Mouse (Mus musculus): ENCODE measurements around the gene Gm1110.
"Not testable (repeated sequence)": the region's sequence is repeated elsewhere in the genome, so short reads cannot be mapped to it uniquely, and the experiment has no call there.

Gene Gm1110

DNA sequence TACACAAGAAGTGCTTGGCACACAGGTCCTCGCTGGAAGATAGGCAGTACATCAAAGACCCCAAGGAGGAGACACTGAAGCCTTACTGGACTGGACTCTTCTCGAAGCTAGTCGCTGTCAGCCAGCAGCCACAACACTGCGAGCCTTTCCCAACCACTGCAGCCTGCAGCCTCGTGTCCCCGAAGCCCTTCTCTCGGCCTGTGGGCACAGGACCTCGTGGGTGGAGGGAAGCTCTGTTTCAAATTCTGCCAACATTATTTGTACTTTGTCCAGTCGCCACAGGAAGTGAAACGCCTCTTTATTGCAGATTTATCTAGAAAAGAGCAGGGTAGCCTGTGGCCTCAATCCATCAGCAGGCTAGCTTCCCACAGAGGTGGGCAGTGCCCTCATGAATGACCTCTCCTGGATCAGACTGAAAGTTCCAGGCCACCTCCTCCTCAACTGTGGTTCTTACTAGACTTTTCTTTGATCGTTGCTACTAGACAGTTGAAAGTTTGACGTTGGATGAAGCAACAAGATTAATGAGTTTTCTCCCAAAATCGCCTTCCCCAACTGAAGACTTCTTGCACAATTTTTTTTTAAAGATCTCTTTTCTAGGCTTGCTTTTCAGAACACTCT is at the start of gene Gm1110:
Gene Gm1110 (minus strand): TSS at position 203 of the 618 bp plus-strand sequence.
- no peak for DNase-seq (ENCODE audit: low read depth)

GRCm38 (mm10) chr9:26947790-26948189 is 24.9 kb upstream of the Gm1110 start:
- DNase-seq (ENCODE audit: low read depth) = no peak

- no peak for DNase-seq (ENCODE audit: low read depth)
Observed at GRCm38 (mm10) chr9:26924146-26924545, 1.2 kb upstream of the Gm1110 start.

DNA sequence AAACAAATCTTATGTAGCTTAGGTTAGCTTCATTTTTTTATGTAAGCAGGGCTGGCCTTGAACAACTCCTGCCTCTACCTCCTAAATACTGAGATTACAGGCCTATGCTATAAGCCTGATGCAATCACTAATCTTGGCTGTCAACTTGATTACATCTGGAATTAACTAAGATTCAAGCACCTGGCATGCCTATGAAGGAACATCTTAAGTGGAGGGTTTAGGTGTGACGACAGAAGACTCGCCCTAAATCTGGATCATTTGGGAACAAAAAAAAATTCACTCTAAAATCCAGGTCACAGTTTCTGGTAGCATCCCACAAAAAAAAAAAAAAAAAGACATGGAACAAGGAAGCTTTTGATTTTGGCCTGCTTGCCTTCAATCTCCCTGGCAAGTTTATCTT is 3.1 kb downstream of the Gm1110 start:
- no peak for DNase-seq (ENCODE audit: low read depth)

GRCm38 (mm10) chr9:26913150-26913549 is 9.8 kb downstream of the Gm1110 start:
- no peak for DNase-seq (ENCODE audit: low read depth)

GRCm38 (mm10) chr9:26911251-26911650 is 11.7 kb downstream of the Gm1110 start:
- no peak for DNase-seq (ENCODE audit: low read depth)

GRCm38 (mm10) chr9:26869856-26870255 is 53.1 kb downstream of the Gm1110 start:
- not testable (repeated sequence) for DNase-seq (ENCODE audit: low read depth)

DNA sequence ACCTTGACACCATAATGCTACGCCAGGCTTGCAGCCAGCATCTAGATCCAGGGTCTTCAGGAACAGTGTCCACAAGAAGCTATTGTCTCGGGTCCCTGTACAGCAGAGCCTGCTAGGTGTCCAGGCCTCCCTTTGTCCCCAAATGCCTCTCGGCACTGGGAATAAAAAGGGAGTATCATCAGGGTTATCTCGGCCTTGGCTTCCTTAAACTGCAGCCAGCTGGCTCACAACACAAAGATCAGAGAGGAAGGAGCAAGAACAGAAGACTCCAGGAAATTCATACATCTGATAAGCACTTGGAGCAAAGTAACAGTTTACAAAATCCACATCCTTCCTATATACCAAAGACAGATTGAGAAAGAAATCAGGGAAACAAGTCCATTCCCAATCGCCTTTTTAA is 62.2 kb downstream of the Gm1110 start, which contains the start of gene Glb1l3:
Gene Glb1l3 (minus strand): TSS at position 140 of the 400 bp plus-strand sequence.
- no peak for DNase-seq (ENCODE audit: low read depth)

DNA sequence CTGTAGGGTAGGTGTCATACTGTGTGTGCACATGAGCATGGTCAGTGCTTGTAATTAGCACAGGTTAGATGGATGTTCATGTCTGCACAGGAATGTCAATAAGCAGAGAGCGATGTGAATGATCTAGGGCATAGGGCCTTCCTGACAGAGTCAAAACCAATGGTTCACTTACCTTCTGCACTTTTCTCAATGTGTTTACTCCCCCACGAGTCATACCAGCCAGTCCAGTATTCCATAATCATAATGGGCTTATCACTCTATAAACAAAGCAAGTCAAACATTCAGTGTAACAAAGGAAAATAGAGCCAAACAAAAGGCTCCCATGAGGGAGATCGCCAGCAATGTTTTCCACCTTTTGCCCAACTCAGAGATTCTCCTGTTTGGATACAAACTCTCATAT is 91.8 kb downstream of the Gm1110 start:
- no peak for DNase-seq (ENCODE audit: low read depth)
